Mouse (Mus musculus) forebrain, embryonic 11.5 days (tissue): ENCODE results near the gene Ildr2. TPM values are rescaled to one million over a fixed set of nuclear protein-coding genes. Genes with fewer than 3 reads are reported as not detected.

Experiments
- ATAC-seq: fragments of 200-750 bp; cut with Nextera tagmentation; replicated peaks from 2 replicates; pipeline ENCODE4 v1.8.0; 2017; ENCODE audit warnings: moderate TSS enrichment; ENCODE audit not compliant: low FRiP score
- DNase-seq: peaks from one replicate; pipeline ENCODE4 v3.0.0-alpha.2; 2017; ENCODE audit warnings: low spot score
- H3K27ac ChIP-seq: fragments of 300-500 bp; sonication (generic); 2 replicates; pipeline ENCODE4 v1.5.1; 2014; ENCODE audit warnings: low read depth, low read length
- H3K27me3 ChIP-seq: fragments of 300-500 bp; sonication (generic); 2 replicates; pipeline ENCODE4 v1.6.1; 2014; ENCODE audit warnings: mild to moderate bottlenecking, low read length, mixed read lengths; ENCODE audit not compliant: control insufficient read depth, insufficient read depth
- H3K36me3 ChIP-seq: fragments of 300-500 bp; sonication (generic); 2 replicates; pipeline ENCODE4 v1.6.1; 2014; ENCODE audit warnings: mild to moderate bottlenecking, low read length, moderate library complexity, mixed read lengths; ENCODE audit not compliant: control insufficient read depth, insufficient read depth
- H3K4me1 ChIP-seq: fragments of 300-500 bp; sonication (generic); replicated peaks from 2 replicates; pipeline ENCODE4 v1.6.1; 2014; ENCODE audit warnings: low read length, mixed read lengths; ENCODE audit not compliant: control insufficient read depth, insufficient read depth
- H3K4me2 ChIP-seq: fragments of 300-500 bp; sonication (generic); 2 replicates; pipeline ENCODE4 v1.6.1; 2014; ENCODE audit warnings: low read depth, mild to moderate bottlenecking, low read length, moderate library complexity, mixed read lengths; ENCODE audit not compliant: severe bottlenecking
- H3K4me3 ChIP-seq: fragments of 300-500 bp; sonication (generic); 2 replicates; pipeline ENCODE4 v1.5.1; 2014; ENCODE audit warnings: low read depth, low read length
- H3K9ac ChIP-seq: fragments of 300-500 bp; sonication (generic); 2 replicates; pipeline ENCODE4 v1.6.1; 2014; ENCODE audit warnings: low read length
- H3K9me3 ChIP-seq: fragments of 300-500 bp; sonication (generic); 2 replicates; pipeline ENCODE4 v1.6.1; 2016; ENCODE audit warnings: low read length, mixed read lengths; ENCODE audit not compliant: control insufficient read depth
- WGBS: fragments of 180-500 bp; shearing (Covaris S2); extraction: QIAGEN DNeasy Blood & Tissue Kit; methylation state at CpG from one replicate; pipeline ENCODE4 v1.1.7; 2014; 5-methylcytosine and 5-hydroxymethylcytosine counted together
- polyA plus RNA-seq: library from polyadenylated mRNA; unstranded; fragments of >200 nt; fragmentation: Nextera tagmentation; extraction: Ambion mirVana; gene quantifications from 2 replicates; pipeline ENCODE4 v1.2.1, GENCODE M21; 2014

Ildr2 gene
- polyA plus RNA-seq, 1 experiment from 2014 or later, result 10.9 TPM

DNA sequence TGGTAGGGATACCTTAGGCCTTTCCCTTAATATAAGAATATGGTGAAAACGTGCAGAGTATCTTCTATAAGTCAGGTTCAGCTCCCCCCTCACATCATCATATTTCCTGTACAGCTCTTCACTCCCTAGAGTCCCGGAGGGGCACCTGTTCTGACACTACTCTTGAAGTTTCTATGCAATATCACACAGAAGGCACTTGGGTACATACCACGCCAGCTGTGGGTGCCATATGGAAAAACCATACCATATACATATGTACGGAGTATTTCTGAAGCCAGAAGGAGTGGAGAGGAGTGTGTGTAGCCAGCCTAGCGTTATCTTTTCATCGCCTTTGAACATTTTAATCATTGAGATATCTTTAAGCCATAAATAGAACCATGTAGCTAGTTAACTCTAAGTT is 36.6 kb downstream of the Ildr2 start:
- no peaks in the 10 kb centered on the region for H3K9me3 ChIP-seq
- ATAC-seq, result no peak
- peaks cover 8% of the 10 kb centered on the region; the same call in 1 of the 2 replicates for H3K4me1 ChIP-seq
- H3K27me3 ChIP-seq, result no peaks in the 10 kb centered on the region
- no peak overlapping the region for H3K27ac ChIP-seq
- H3K4me3 ChIP-seq, result no peak overlapping the region
- H3K4me2 ChIP-seq, result no peak overlapping the region
- H3K9ac ChIP-seq, result no peak overlapping the region
- peaks cover 2% of the 10 kb centered on the region for H3K36me3 ChIP-seq
- no peak for DNase-seq
- 93% methylated on average over 6 of the region's 6 CpGs for WGBS

DNA sequence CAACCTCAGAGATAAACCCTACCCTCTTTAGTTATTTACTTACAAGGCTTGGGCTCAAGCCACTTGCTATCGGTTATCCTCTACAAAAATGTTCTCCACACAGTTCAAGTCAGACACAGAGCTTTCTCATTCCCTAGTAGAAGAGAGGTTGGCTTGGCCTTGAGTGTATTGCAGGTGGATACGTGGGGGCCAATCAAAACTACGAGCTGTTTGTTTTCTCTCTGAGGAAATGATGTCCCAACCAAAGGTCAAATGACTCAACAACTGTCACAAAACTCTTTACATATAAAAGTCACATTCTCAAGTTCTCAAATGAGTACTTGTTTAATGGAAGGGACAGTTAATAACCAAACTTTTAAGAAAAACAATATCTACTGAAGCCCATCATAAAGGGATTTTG is 39.1 kb downstream of the Ildr2 start:
- Histone ChIP-seq H3K27ac (no peak overlapping the region), H3K36me3 (peaks cover 2% of the 10 kb centered on the region), H3K9me3 (no peaks in the 10 kb centered on the region), H3K27me3 (no peaks in the 10 kb centered on the region), H3K4me2 (no peak overlapping the region), H3K9ac (no peak overlapping the region), H3K4me3 (no peak overlapping the region), H3K4me1 (no peaks in the 10 kb centered on the region)
- 92% methylated on average over 3 of the region's 3 CpGs for WGBS
- no peak for ATAC-seq
- no peak for DNase-seq

DNA sequence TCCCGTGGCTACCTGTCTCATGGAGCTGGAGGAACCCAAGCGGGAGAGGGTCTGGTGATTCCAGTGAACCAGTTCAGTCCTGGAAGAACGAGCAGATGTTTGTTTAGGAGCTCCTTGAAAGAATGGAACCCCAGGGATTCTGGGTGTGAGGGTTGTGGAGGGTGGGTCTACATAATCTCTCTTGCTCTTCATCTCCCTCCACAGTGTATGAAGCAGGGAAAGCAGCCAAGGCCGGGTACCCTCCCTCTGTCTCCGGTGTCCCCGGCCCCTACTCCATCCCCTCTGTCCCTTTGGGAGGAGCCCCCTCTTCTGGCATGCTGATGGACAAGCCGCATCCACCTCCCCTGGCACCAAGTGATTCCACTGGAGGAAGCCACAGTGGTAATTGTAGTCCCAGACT is 41.6 kb downstream of the Ildr2 start:
- WGBS, result 72% methylated on average over 7 of the region's 7 CpGs
- no peak for ATAC-seq
- no peak overlapping the region for H3K4me2 ChIP-seq

DNA sequence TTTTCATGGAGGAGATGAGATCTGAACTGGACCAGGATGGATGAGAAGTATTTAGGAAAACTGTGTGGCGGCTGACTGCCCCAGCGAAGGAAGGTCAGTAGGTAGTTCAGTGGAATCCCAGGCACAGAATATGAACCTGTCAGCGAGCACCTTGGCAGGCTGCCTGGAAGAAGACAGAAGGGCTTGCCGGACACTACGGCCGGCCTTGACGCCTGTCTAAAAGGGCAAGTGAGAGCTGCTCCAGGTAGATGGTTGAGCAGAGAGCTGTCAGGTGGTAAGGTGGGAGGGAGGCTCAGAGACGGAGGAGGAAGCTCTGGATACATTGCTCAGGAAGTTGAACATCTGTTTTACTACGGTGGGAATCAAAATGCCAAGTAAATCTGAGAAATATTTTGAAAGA is 42.4 kb downstream of the Ildr2 start:
- WGBS, result 91% methylated on average over 9 of the region's 9 CpGs
- no peak overlapping the region for H3K4me3 ChIP-seq
- DNase-seq (no peak), ATAC-seq (no peak)
- no peak overlapping the region for H3K27ac ChIP-seq
- H3K27me3 ChIP-seq, result no peaks in the 10 kb centered on the region
- H3K4me1 ChIP-seq, result no peaks in the 10 kb centered on the region
- peaks cover 2% of the 10 kb centered on the region for H3K36me3 ChIP-seq
- no peaks in the 10 kb centered on the region for H3K9me3 ChIP-seq
- H3K4me2 ChIP-seq, result no peak overlapping the region
- no peak overlapping the region for H3K9ac ChIP-seq

More for the DNA sequence above, 41.6 kb downstream of the Ildr2 start:
- H3K9ac ChIP-seq, result no peak overlapping the region
- H3K4me3 ChIP-seq, result no peak overlapping the region
- H3K4me1 ChIP-seq, result no peaks in the 10 kb centered on the region
- H3K27me3 ChIP-seq, result no peaks in the 10 kb centered on the region
- H3K36me3 ChIP-seq, result peaks cover 2% of the 10 kb centered on the region
- no peak for DNase-seq
- no peaks in the 10 kb centered on the region for H3K9me3 ChIP-seq
- no peak overlapping the region for H3K27ac ChIP-seq

DNA sequence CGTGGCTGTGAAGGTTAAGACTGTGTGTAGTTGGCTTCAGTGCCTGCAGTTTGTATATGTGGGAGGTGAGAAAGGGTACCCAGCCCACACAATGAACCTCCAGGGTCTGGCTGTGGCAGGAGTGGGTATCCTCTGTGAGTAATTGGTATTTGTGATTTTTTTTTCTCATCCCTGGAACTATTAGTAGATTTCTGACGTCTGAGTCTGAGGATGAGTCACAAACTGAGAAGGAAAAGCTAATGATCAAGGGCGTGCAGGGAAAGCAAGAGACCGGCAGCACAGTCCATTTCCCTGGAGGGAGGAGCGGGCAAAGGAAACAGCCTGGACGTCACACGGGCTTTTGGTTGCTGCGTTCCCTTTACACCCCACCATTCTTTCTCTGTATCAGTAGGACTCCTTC is 43.0 kb downstream of the Ildr2 start:
- Histone ChIP-seq H3K9ac (no peak overlapping the region), H3K9me3 (no peaks in the 10 kb centered on the region), H3K4me3 (no peak overlapping the region), H3K4me2 (no peak overlapping the region), H3K4me1 (no peaks in the 10 kb centered on the region), H3K27ac (no peak overlapping the region), H3K27me3 (no peaks in the 10 kb centered on the region), H3K36me3 (peaks cover 2% of the 10 kb centered on the region)
- no peak for ATAC-seq
- WGBS, result 86% methylated on average over 8 of the region's 8 CpGs
- DNase-seq, result no peak

DNA sequence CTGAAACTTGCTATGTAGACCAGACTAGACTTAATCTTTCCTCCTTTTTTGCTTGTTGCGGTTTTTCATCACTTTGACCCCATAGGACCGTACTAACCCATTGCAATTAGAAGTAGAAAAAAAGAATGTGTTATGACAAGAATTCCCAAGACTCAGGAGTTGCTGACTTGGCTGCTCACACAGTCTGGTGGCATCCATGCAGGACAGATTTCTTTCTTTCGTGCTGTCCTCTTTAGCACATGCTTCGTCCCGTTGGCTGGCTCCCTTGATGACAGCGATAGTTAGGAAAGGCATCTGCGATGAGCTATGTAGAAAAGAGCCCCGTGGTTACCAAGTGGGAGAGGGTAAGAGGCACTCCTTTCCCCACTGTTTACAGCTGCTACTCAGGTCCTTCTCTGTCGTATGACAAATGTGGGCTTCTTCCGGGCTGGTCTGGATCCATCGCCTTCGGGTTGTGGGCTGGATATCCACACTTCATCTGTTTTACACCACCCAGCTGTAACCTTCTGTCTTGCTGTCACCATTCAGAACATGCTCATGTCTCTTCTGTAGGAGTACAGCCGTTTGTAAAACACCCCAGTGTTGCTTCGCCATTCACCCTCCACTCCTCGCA is 43.7 kb downstream of the Ildr2 start:
- Histone ChIP-seq H3K9me3 (no peaks in the 10 kb centered on the region), H3K4me1 (no peaks in the 10 kb centered on the region), H3K9ac (no peak overlapping the region), H3K36me3 (peaks cover 2% of the 10 kb centered on the region), H3K4me2 (no peak overlapping the region), H3K27me3 (no peaks in the 10 kb centered on the region), H3K27ac (no peak overlapping the region), H3K4me3 (no peak overlapping the region)
- DNase-seq, result no peak
- no peak for ATAC-seq
- 87% methylated on average over 15 of the region's 15 CpGs for WGBS

DNA sequence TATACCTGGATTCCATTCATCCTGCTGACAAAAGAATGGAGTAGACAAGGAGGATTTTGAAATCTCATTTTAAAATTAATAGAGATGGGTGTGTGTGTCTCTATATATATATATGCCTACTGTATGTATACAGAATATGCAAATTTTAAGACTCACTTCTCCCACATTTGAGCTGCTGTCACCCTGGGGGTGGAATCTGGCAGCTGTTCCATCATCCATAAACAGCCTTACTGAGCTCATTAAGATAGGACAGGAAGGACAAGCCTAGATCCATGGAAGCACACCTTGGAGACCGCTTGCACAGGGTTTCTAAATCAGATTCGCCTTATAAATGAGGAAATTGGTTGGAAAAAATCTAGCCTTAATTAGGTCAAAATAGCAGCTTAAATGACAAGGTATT is 44.9 kb downstream of the Ildr2 start:
- no peak overlapping the region for H3K27ac ChIP-seq
- peaks cover 2% of the 10 kb centered on the region for H3K36me3 ChIP-seq
- no peak for DNase-seq
- H3K4me2 ChIP-seq, result no peak overlapping the region
- 87% methylated on average over 2 of the region's 2 CpGs for WGBS
- no peaks in the 10 kb centered on the region for H3K9me3 ChIP-seq
- no peak overlapping the region for H3K9ac ChIP-seq
- no peak overlapping the region for H3K4me3 ChIP-seq
- no peaks in the 10 kb centered on the region for H3K27me3 ChIP-seq
- ATAC-seq, result no peak
- no peaks in the 10 kb centered on the region for H3K4me1 ChIP-seq

DNA sequence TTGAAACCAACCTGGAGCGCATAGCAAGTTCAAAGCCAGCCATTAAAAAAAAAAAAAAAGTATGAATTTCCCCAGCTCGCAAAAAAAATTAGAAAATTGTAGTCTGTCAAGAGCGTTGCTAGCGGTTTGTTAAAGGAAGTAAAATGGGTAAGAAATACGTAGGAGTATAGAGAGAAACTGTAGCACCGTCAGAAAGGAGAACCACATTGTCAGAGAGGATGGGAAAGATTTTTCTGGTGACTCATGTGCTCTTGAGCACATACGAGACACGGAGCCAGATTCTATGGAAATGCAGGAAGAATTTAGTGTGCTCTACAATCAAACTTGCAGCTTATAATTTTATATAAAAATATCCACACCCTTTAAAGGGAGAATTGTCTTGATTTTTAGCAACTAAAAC is 45.9 kb downstream of the Ildr2 start:
- ATAC-seq, result no peak
- H3K4me3 ChIP-seq, result no peak overlapping the region
- no peaks in the 10 kb centered on the region for H3K4me1 ChIP-seq
- DNase-seq, result no peak
- WGBS, result 94% methylated on average over 8 of the region's 8 CpGs
- no peaks in the 10 kb centered on the region for H3K9me3 ChIP-seq
- no peaks in the 10 kb centered on the region; the same call in none of the 2 replicates for H3K36me3 ChIP-seq
- H3K9ac ChIP-seq, result no peak overlapping the region
- no peak overlapping the region for H3K4me2 ChIP-seq
- H3K27me3 ChIP-seq, result no peaks in the 10 kb centered on the region
- H3K27ac ChIP-seq, result no peak overlapping the region

DNA sequence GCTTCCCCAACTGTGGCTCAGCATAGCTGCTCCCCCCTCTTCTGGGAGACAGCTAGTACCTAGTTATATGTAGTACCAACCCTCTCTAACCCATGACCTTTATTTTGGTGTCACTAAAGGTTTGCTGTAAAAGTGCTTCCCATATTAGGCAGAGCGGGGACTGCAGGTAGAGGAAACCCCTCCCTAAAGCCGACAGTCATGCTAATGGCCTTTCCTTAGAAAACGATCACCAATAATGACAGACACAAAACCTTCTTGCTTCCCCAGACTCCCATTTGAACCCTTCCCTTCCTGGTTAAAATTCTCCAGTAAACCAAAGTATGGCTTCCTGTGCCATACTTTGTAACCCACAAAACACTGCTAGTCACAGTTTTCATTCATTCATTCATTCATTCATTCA is 46.6 kb downstream of the Ildr2 start:
- H3K4me1 ChIP-seq, result no peaks in the 10 kb centered on the region
- ATAC-seq (no peak), DNase-seq (no peak)
- H3K36me3 ChIP-seq, result no peaks in the 10 kb centered on the region; the same call in 1 of the 2 replicates
- no peak overlapping the region for H3K4me3 ChIP-seq
- WGBS, result 77% methylated on average over 3 of the region's 3 CpGs
- no peaks in the 10 kb centered on the region for H3K27me3 ChIP-seq
- no peak overlapping the region for H3K27ac ChIP-seq
- no peak overlapping the region for H3K9ac ChIP-seq
- no peaks in the 10 kb centered on the region for H3K9me3 ChIP-seq
- H3K4me2 ChIP-seq, result no peak overlapping the region
